Comparison of ENCODE assay signal across 11 mouse cellular contexts in genomic region chr8:4087180-4087722, GRCm38 (mm10). TPM values are rescaled to one million over a fixed set of nuclear protein-coding genes. Genes with fewer than 3 reads are reported as not detected.
DNase-seq lines count a peak whose midpoint lies in the region; ATAC-seq lines count a peak whose summit lies in the region.
"Not testable (repeated sequence)": the region's sequence is repeated elsewhere in the genome, so short reads cannot be mapped to it uniquely, and the experiment has no call there.
"Had no signal": no experiment of that assay in that cellular context is flagged by ENCODE, and none has a peak within 500 bp of the region (broad histone marks: within the 10 kb centered on the region; RNA-seq: fewer than 3 reads in every experiment).

No protein-coding gene starts in this region.

- H3K9ac ChIP-seq in forebrain, embryonic 14.5 days (ENCODE audit: low read length); limb, embryonic 11.5 days (ENCODE audit: low read length); neural tube, embryonic 14.5 days (replicated peaks; ENCODE audit: low read depth, low read length): not testable (repeated sequence)

- H3K27ac ChIP-seq in forebrain, embryonic 14.5 days (ENCODE audit: low read depth, low read length); limb, embryonic 11.5 days (replicated peaks; ENCODE audit: low read depth, low read length); neural tube, embryonic 14.5 days (ENCODE audit: low read depth, low read length): not testable (repeated sequence)

- peak; percentile 65; the same call in 1 of the 2 replicates for ATAC-seq in forebrain, embryonic 14.5 days
- ATAC-seq in hematopoietic stem cell, adult 5-6 weeks (replicated peaks in 1 of 2; ENCODE audit: insufficient read depth in 1 of 2, low FRiP score in 2 of 2, low TSS enrichment in 1 of 2, low read depth in 1 of 2, poor library complexity in 2 of 2, severe bottlenecking in 2 of 2), result peak; percentile 49 to 75; a peak in 3 of 4 replicates
- peak; percentile 51; the same call in 1 of the 2 replicates for ATAC-seq in limb, embryonic 11.5 days (ENCODE audit: insufficient number of reproducible peaks, low FRiP score, low TSS enrichment, low read depth)
- ATAC-seq in neural tube, embryonic 14.5 days (ENCODE audit: low read depth), result 0 out of 2 replicates have a peak, but pooled peaks have one; percentile 51

- H3K9me3 ChIP-seq in forebrain, embryonic 14.5 days (replicated peaks; ENCODE audit: control insufficient read depth, low read length); limb, embryonic 11.5 days (ENCODE audit: control insufficient read depth, low read length); neural tube, embryonic 14.5 days (ENCODE audit: control insufficient read depth, low read length): not testable (repeated sequence)

- not testable (repeated sequence) for H3K36me3 ChIP-seq in forebrain, embryonic 14.5 days (ENCODE audit: control insufficient read depth, insufficient read depth, low read length); limb, embryonic 11.5 days (ENCODE audit: control insufficient read depth, insufficient read depth, low read length); neural tube, embryonic 14.5 days (ENCODE audit: control insufficient read depth, insufficient read depth, low read length)

- not testable (repeated sequence) for H3K27me3 ChIP-seq in forebrain, embryonic 14.5 days (replicated peaks; ENCODE audit: control insufficient read depth, insufficient read depth, low read length); limb, embryonic 11.5 days (ENCODE audit: control insufficient read depth, insufficient read depth, low read length); neural tube, embryonic 14.5 days (ENCODE audit: control insufficient read depth, insufficient read depth, low read length)

- not testable (repeated sequence) for H3K4me3 ChIP-seq in forebrain, embryonic 14.5 days (ENCODE audit: low read depth, low read length); limb, embryonic 11.5 days (ENCODE audit: low read depth, low read length); neural tube, embryonic 14.5 days (ENCODE audit: low read depth, low read length)

- WGBS in forebrain, embryonic 14.5 days, result 40% methylated on average over 31 of the region's 33 CpGs
- 38% methylated on average over 31 of the region's 33 CpGs for WGBS in limb, embryonic 11.5 days
- WGBS in neural tube, embryonic 14.5 days, result 43% methylated on average over 33 of the region's 33 CpGs

- not testable (repeated sequence) for H3K4me2 ChIP-seq in forebrain, embryonic 14.5 days (ENCODE audit: low read length); limb, embryonic 11.5 days (ENCODE audit: low read depth, severe bottlenecking); neural tube, embryonic 14.5 days (ENCODE audit: low read depth, low read length)

- not testable (repeated sequence) for H3K4me1 ChIP-seq in forebrain, embryonic 14.5 days (ENCODE audit: control insufficient read depth, insufficient read depth, low read length); limb, embryonic 11.5 days (ENCODE audit: control insufficient read depth, insufficient read depth, low read length); neural tube, embryonic 14.5 days (ENCODE audit: control insufficient read depth, insufficient read depth, low read length)

- DNase-seq in NIH3T3 (ENCODE audit: low read depth), result peak; percentile 33
- peak; percentile 3 to 7 for DNase-seq in cerebellum, postnatal 36 days
- DNase-seq in forebrain, embryonic 14.5 days (ENCODE audit: low spot score); limb, embryonic 11.5 days (ENCODE audit: low spot score): not testable (repeated sequence)
- peak; percentile 4 for DNase-seq in lung, postnatal 10 days
- peak; percentile 6 for DNase-seq in urinary bladder, postnatal 25 days (ENCODE audit: low spot score)

RNA-seq across cellular contexts. Expression of gene Cd209f, which starts 18.4 kb away (rescaled TPM):
- 0.25 and 0.51 TPM in 2 replicates for polyA plus RNA-seq in forebrain, embryonic 14.5 days (2014; fragmentation: Nextera tagmentation; extraction: Ambion mirVana)
- total RNA-seq in hematopoietic stem cell, adult 5-6 weeks (2017), result 0.19 TPM in 1 of 2 replicates, not detected in the other
- not detected in 2 replicates for polyA plus RNA-seq in limb, embryonic 11.5 days (2014; fragmentation: Nextera tagmentation; extraction: Ambion mirVana)
- polyA plus RNA-seq in neural tube, embryonic 14.5 days (2014; fragmentation: Nextera tagmentation; extraction: Ambion mirVana), result not detected in 2 replicates
- polyA plus RNA-seq: heart, embryonic 14.5 days; intestine, embryonic 14.5 days had no signal

RNA-seq across cellular contexts. Expression of gene Cd209g, which starts 46.6 kb away (rescaled TPM):
- polyA plus RNA-seq in forebrain, embryonic 14.5 days (2014; fragmentation: Nextera tagmentation; extraction: Ambion mirVana), result not detected in 2 replicates
- 1.1 TPM in 1 of 2 replicates, not detected in the other for total RNA-seq in hematopoietic stem cell, adult 5-6 weeks (2017)
- not detected in 2 replicates for polyA plus RNA-seq in limb, embryonic 11.5 days (2014; fragmentation: Nextera tagmentation; extraction: Ambion mirVana)
- not detected in 2 replicates for polyA plus RNA-seq in neural tube, embryonic 14.5 days (2014; fragmentation: Nextera tagmentation; extraction: Ambion mirVana)
- total RNA-seq: left cerebral cortex, postnatal 14 days had no signal
- polyA plus RNA-seq: heart, embryonic 14.5 days; intestine, embryonic 14.5 days had no signal
